Mouse (Mus musculus) testis, adult 2 months (tissue): Measurements from ENCODE around the gene 1700017B05Rik.

Experiments used
- CTCF ChIP-seq: fragments of 200-500 bp; IDR thresholded peaks from 2 replicates; pipeline ENCODE4 v1.5.1; 2012; ENCODE audit warnings: low read depth, mild to moderate bottlenecking, inconsistent platforms, low read length, moderate library complexity; ENCODE audit not compliant: control insufficient read depth, insufficient read depth, insufficient replicate concordance
- POLR2A ChIP-seq: fragments of 200-500 bp; IDR thresholded peaks from 2 replicates; pipeline ENCODE4 v1.6.1; 2012; ENCODE audit warnings: low read depth, mild to moderate bottlenecking, inconsistent platforms, low read length, moderate library complexity; ENCODE audit not compliant: control insufficient read depth

DNA sequence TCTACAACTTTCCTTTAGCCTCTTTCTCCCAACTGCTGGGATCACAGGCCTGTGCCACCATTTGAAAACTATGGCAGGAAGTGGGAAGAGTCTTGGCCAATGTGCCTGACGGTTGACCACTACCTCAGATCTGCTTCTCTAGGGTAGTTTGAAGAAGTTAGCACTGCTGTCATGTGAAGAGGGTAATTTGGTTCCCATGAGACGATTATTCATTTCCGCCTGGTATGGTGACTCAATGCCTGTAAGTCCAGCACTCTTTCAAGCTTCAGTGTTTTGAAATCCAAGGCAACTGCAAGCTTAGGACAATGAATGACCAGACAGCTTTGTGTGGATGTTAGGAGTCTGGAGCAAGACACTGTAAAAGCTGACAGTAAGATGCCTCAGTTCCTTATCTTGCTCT, 28.6 kb downstream of the 1700017B05Rik start:
- no peak for TF ChIP-seq CTCF
- TF ChIP-seq POLR2A = no peak
